Mouse (Mus musculus) cerebellum, postnatal 25 days (tissue): ENCODE measurements around the gene Sytl5.

ENCODE experiments used
- DNase-seq, 2 experiments: peaks; one replicate each; pipeline ENCODE4 v3.0.0; 2021; ENCODE audit warnings: mixed read lengths in 2 of 2

Gene Sytl5

GRCm38 (mm10) chrX:9885322-9885721, at the start of gene Sytl5:
TSS of gene Sytl5 (plus strand) at chrX:9885622.
- DNase-seq = no peak

GRCm38 (mm10) chrX:9846628-9847027, 38.8 kb upstream of the Sytl5 start, which contains the start of gene Hypm:
TSS of gene Hypm (plus strand) at chrX:9846928.
- DNase-seq = no peak

- no peak for DNase-seq
Observed at GRCm38 (mm10) chrX:9849403-9849802, 36.0 kb upstream of the Sytl5 start, which contains the start of gene H2al3. TSS of gene H2al3 (plus strand) at chrX:9849703.

GRCm38 (mm10) chrX:9861859-9862258, 23.6 kb upstream of the Sytl5 start:
- DNase-seq = no peak

GRCm38 (mm10) chrX:9875519-9875918, 9.9 kb upstream of the Sytl5 start:
- DNase-seq = no peak

- no peak for DNase-seq
Observed at GRCm38 (mm10) chrX:9909572-9909971, 24.1 kb downstream of the Sytl5 start.

GRCm38 (mm10) chrX:9933839-9934238, 48.4 kb downstream of the Sytl5 start:
- DNase-seq = no peak

GRCm38 (mm10) chrX:9984094-9984669, 98.8 kb downstream of the Sytl5 start:
- no peak for DNase-seq

- DNase-seq = no peak
Observed at GRCm38 (mm10) chrX:10000718-10001117, 115.3 kb downstream of the Sytl5 start.

- DNase-seq = no peak
Observed at GRCm38 (mm10) chrX:10005946-10006345, 120.5 kb downstream of the Sytl5 start.

- no peak for DNase-seq
Observed at GRCm38 (mm10) chrX:10007675-10008270, 122.4 kb downstream of the Sytl5 start.

- DNase-seq = no peak
Observed at GRCm38 (mm10) chrX:10010202-10010601, 124.8 kb downstream of the Sytl5 start.

- peak in 1 of 2 experiments; percentile 3 for DNase-seq
Observed at GRCm38 (mm10) chrX:10034666-10035065, 149.2 kb downstream of the Sytl5 start.
